Mouse (Mus musculus): ENCODE results near the gene Gdpgp1.

DNA sequence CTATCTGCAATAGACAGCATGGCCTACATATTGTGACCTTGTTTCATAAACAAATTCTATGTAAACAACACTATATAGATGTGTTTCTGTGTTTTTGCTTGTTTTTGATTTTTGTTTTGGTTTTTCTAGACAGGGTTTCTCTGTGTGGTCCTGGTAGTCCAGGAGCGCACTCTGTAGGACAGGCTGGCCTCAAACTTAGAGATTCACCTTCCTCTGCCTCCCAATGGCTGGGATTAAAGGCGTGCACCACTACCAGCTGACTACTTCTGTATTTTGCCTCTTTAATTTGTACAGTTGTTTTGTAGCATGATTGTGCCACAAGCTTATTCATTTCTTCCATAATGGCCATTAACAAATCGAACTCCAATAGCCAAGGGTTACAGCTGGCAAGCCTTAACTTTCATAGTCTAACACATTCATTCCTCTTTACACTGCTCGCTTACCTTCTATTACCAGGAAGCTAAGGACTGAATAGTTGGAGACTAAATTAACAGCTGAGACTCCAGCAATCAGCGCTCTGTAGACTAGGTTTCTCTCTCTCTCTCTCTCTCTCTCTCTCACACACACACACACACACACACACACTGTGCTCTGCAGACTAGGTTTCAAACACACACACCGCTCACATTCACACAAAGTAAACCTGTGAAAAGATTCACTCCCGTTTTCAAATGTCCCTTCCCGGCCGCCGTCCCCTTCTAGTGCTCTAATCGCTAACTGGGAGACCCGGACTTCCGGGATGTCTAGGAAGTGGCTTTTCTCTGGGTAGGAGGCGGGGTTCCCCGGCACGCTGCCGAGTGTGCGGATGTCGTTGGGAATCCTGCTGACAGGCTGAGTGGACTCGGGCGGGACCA is 36.5 kb downstream of the Gdpgp1 start, which contains the start of gene Vps33b:
- TF ChIP-seq CTCF (conservative IDR thresholded peaks at IDR 0.05; ENCODE audit: low read length) (no peak), POU5F1 (IDR thresholded peaks at IDR 0.05; ENCODE audit: borderline replicate concordance, low read length) (no peak), NANOG (IDR thresholded peaks at IDR 0.05; ENCODE audit: borderline replicate concordance, low read length) (no peak)

Measured in E14TG2a.4 (cell line).